Mouse (Mus musculus): ENCODE data around the gene Fn3krp. TPM values are rescaled to one million over a fixed set of nuclear protein-coding genes. Genes with fewer than 3 reads are reported as not detected.

Gene Fn3krp
- polyA plus RNA-seq (2014; fragmentation: Nextera tagmentation; extraction: Ambion mirVana), result 8.6 and 9.2 TPM in 2 replicates

DNA sequence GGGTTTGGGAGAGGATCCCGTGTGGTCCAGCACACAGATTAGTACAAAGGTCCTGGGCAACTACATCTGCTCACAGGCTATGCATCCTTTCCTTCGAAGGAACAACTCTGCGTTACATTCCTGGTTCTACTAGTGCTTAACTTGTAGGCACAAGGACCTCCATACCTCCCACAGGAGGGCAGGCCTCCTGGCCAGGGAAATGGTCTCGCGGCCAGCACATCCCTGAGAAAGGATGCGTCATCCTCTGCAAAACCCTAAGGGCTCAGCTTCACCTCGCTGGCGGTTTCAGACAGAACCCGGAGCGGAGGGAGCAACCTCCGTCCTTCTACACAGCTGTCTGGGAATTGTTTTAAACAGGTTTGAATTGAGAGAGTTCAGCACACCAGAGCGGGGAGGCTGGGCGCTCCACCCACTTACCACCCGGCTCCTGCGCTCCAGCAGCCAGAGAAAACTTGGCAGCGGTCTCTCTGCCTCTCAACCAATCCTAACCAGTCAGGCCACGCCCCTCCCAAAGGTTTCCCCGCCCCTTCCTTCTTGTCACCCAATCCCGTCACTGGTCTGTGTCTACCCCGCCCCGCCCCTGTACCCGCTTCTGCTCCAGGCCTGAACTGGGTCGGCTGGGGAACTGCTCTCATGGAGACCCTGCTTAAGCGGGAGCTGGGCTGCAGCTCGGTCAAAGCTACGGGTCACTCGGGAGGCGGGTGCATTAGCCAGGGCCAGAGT is at the start of gene Fn3krp:
TSS of gene Fn3krp (plus strand) at position 572 of the 723 bp plus-strand sequence.
- Histone ChIP-seq H3K9ac (replicated peaks; ENCODE audit: low read depth, low read length) (peak within 1 kb of the TSS; percentile 60), H3K27ac (ENCODE audit: low read depth, low read length) (0 out of 2 replicates have a peak within 1 kb of the TSS, but pooled peaks have one; percentile 44), H3K9me3 (ENCODE audit: control insufficient read depth, low read length) (no peaks in the 10 kb centered on the region), H3K4me1 (ENCODE audit: control insufficient read depth, insufficient read depth, low read length) (no peaks in the 10 kb centered on the region), H3K4me2 (ENCODE audit: low read depth, low read length) (peak within 1 kb of the TSS; percentile 69), H3K27me3 (ENCODE audit: control insufficient read depth, insufficient read depth, low read length) (no peaks in the 10 kb centered on the region), H3K4me3 (ENCODE audit: low read depth, low read length) (peak within 1 kb of the TSS; percentile 58), H3K36me3 (ENCODE audit: control insufficient read depth, insufficient read depth, low read length) (no peaks in the 10 kb centered on the region)
- ATAC-seq (ENCODE audit: low read depth), result peak; percentile 100
- WGBS, result 1% methylated on average over 28 of the region's 28 CpGs

DNA sequence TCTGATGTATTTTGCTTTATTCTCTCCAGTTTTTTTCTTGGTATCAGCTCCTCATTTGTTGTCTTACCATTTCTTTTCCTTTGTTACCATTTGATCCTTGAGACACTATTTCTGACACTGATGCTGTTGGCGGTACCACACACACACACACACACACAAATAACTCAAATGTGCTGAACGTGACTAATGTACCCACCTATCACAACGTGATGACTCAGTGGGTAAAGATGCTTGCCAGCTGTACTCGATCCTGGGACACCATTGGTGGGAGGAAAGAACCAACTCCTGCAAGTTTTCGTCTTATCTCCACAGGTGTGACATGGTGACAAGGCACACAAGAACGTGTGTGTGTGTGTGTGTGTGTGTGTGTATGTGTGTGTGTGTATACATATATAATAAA is 47.9 kb upstream of the Fn3krp start:
- WGBS, result 73% methylated on average over 6 of the region's 6 CpGs
- Histone ChIP-seq H3K9me3 (ENCODE audit: control insufficient read depth, low read length) (no peaks in the 10 kb centered on the region), H3K27me3 (ENCODE audit: control insufficient read depth, insufficient read depth, low read length) (no peaks in the 10 kb centered on the region), H3K27ac (ENCODE audit: low read depth, low read length) (no peak overlapping the region), H3K4me1 (ENCODE audit: control insufficient read depth, insufficient read depth, low read length) (no peaks in the 10 kb centered on the region), H3K36me3 (ENCODE audit: control insufficient read depth, insufficient read depth, low read length) (no peaks in the 10 kb centered on the region), H3K4me2 (ENCODE audit: low read depth, low read length) (no peak overlapping the region), H3K9ac (replicated peaks; ENCODE audit: low read depth, low read length) (no peak overlapping the region), H3K4me3 (ENCODE audit: low read depth, low read length) (no peak overlapping the region)
- ATAC-seq (ENCODE audit: low read depth), result no peak

DNA sequence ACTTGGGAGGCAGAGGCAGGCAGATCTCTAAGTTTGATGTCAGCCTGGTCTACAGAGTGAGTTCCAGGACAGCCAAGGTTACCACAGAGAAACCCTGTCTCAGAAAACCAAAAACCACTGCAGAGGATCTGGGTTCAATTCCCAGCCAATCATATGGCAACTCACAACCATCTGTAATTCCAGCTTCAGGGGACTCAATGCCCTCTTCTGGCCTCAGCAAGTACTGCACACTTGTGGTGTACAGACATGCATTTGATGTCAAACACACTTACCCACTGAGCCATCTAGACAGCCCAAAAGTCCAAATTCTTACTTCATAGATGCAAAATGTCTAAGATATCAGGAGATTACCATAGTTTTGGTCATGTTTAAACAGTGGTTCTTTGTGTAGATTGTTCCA is 42.6 kb upstream of the Fn3krp start:
- Histone ChIP-seq H3K4me1 (ENCODE audit: control insufficient read depth, insufficient read depth, low read length) (no peaks in the 10 kb centered on the region), H3K4me2 (ENCODE audit: low read depth, low read length) (no peak overlapping the region), H3K27me3 (ENCODE audit: control insufficient read depth, insufficient read depth, low read length) (no peaks in the 10 kb centered on the region), H3K9me3 (ENCODE audit: control insufficient read depth, low read length) (no peaks in the 10 kb centered on the region), H3K27ac (ENCODE audit: low read depth, low read length) (no peak overlapping the region), H3K4me3 (ENCODE audit: low read depth, low read length) (no peak overlapping the region), H3K36me3 (ENCODE audit: control insufficient read depth, insufficient read depth, low read length) (no peaks in the 10 kb centered on the region), H3K9ac (replicated peaks; ENCODE audit: low read depth, low read length) (no peak overlapping the region)
- ATAC-seq (ENCODE audit: low read depth), result no peak

- H3K27ac ChIP-seq (ENCODE audit: low read depth, low read length), result no peak overlapping the region
- no peaks in the 10 kb centered on the region for H3K36me3 ChIP-seq (ENCODE audit: control insufficient read depth, insufficient read depth, low read length)
- H3K9ac ChIP-seq (replicated peaks; ENCODE audit: low read depth, low read length), result no peak overlapping the region
- no peaks in the 10 kb centered on the region for H3K4me1 ChIP-seq (ENCODE audit: control insufficient read depth, insufficient read depth, low read length)
- no peaks in the 10 kb centered on the region for H3K9me3 ChIP-seq (ENCODE audit: control insufficient read depth, low read length)
- H3K4me2 ChIP-seq (ENCODE audit: low read depth, low read length), result no peak overlapping the region
- H3K27me3 ChIP-seq (ENCODE audit: control insufficient read depth, insufficient read depth, low read length), result no peaks in the 10 kb centered on the region
- H3K4me3 ChIP-seq (ENCODE audit: low read depth, low read length), result no peak overlapping the region
- no peak for ATAC-seq (ENCODE audit: low read depth)
- 15% methylated on average over 6 of the region's 6 CpGs for WGBS
Observed at GRCm38 (mm10) chr11:121380294-121380693, 40.9 kb upstream of the Fn3krp start.

DNA sequence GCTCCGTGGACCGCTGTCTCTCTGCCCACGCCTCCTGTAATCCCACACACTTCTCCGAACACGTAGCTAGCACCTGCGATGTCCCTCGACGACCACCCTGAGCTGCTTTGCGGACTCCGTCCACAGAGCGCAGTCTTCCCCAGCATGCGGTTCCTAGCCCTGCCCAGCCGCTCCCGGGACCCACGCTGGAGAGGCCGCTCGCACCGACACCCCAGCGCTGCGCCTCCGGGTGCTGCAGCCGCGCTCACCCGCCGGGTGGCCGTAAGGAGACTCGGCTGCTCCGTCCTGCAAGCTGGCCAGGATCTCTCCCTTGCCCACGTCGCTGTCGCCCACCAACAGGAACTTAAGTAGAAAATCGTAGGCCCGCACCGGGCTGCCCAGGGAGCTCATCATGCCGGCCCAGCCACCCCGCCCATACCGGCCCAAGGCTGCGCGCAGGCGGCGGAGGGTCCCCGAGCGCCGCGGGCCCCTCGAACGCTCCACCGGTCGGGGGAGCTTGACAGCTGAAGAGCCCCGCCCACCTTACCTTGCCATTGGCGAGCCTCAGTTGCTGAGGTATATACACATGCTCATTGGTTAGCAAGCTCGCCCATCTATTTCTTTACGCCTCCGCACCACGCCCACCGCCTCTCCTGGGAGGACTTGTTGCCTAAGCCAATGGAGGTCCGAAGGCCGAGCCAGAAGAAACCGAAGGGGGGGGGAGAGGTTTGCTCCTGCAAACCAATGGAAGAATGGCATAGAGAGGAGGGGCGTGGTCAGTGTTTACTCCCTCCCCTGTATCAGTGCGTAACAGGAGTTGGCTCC is 33.2 kb upstream of the Fn3krp start, which contains the start of gene Rab40b:
TSS of gene Rab40b (minus strand) at position 502 of the 804 bp plus-strand sequence.
- WGBS, result 1% methylated on average over 61 of the region's 61 CpGs
- Histone ChIP-seq H3K9ac (replicated peaks; ENCODE audit: low read depth, low read length) (peak within 1 kb of the TSS; percentile 62), H3K36me3 (ENCODE audit: control insufficient read depth, insufficient read depth, low read length) (no peaks in the 10 kb centered on the region), H3K27ac (ENCODE audit: low read depth, low read length) (no peak within 1 kb of the TSS; the same call in 1 of the 2 replicates), H3K4me1 (ENCODE audit: control insufficient read depth, insufficient read depth, low read length) (0 out of 2 replicates have a peak, but pooled peaks cover 6% of the 10 kb centered on the region), H3K4me2 (ENCODE audit: low read depth, low read length) (peak within 1 kb of the TSS; percentile 73), H3K9me3 (ENCODE audit: control insufficient read depth, low read length) (no peaks in the 10 kb centered on the region), H3K27me3 (ENCODE audit: control insufficient read depth, insufficient read depth, low read length) (no peaks in the 10 kb centered on the region), H3K4me3 (ENCODE audit: low read depth, low read length) (peak within 1 kb of the TSS; percentile 57)
- ATAC-seq (ENCODE audit: low read depth), result peak; percentile 98

DNA sequence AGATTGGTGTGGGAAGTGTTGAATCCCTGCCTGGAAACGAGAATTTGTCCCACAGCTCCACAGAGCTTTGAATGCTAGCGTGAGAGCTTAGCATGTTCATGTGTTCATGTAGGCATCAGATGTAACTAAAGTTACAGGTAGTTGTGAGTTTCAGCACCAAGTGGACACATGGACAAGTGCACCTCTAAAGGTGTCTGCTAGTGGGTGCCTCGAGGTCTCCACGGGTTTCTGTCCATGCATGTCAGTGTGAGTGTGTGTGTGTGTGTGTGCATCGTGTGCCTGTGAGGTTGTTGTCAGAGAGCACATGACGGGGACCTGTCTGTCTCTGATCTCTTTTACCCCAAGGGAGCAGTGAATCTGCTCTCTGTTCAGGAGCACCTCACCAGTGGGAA is 32.7 kb upstream of the Fn3krp start:
- peak overlapping the region; percentile 57; the same call in 1 of the 2 replicates for H3K4me3 ChIP-seq (ENCODE audit: low read depth, low read length)
- no peaks in the 10 kb centered on the region for H3K27me3 ChIP-seq (ENCODE audit: control insufficient read depth, insufficient read depth, low read length)
- 0 out of 2 replicates have a peak, but pooled peaks cover 6% of the 10 kb centered on the region for H3K4me1 ChIP-seq (ENCODE audit: control insufficient read depth, insufficient read depth, low read length)
- no peak for ATAC-seq (ENCODE audit: low read depth)
- H3K9ac ChIP-seq (replicated peaks; ENCODE audit: low read depth, low read length), result no peak overlapping the region
- H3K36me3 ChIP-seq (ENCODE audit: control insufficient read depth, insufficient read depth, low read length), result no peaks in the 10 kb centered on the region
- WGBS, result 5% methylated on average over 6 of the region's 6 CpGs
- H3K4me2 ChIP-seq (ENCODE audit: low read depth, low read length), result peak overlapping the region; percentile 73
- H3K27ac ChIP-seq (ENCODE audit: low read depth, low read length), result no peak overlapping the region
- H3K9me3 ChIP-seq (ENCODE audit: control insufficient read depth, low read length), result no peaks in the 10 kb centered on the region

- Histone ChIP-seq H3K27me3 (ENCODE audit: control insufficient read depth, insufficient read depth, low read length) (no peaks in the 10 kb centered on the region), H3K4me3 (ENCODE audit: low read depth, low read length) (no peak overlapping the region), H3K9me3 (ENCODE audit: control insufficient read depth, low read length) (no peaks in the 10 kb centered on the region), H3K27ac (ENCODE audit: low read depth, low read length) (no peak overlapping the region), H3K9ac (replicated peaks; ENCODE audit: low read depth, low read length) (no peak overlapping the region), H3K4me2 (ENCODE audit: low read depth, low read length) (no peak overlapping the region), H3K4me1 (ENCODE audit: control insufficient read depth, insufficient read depth, low read length) (0 out of 2 replicates have a peak, but pooled peaks cover 6% of the 10 kb centered on the region), H3K36me3 (ENCODE audit: control insufficient read depth, insufficient read depth, low read length) (no peaks in the 10 kb centered on the region)
- WGBS, result 79% methylated on average over 3 of the region's 3 CpGs
- ATAC-seq (ENCODE audit: low read depth), result no peak
Observed at GRCm38 (mm10) chr11:121390793-121391192, 30.4 kb upstream of the Fn3krp start.

DNA sequence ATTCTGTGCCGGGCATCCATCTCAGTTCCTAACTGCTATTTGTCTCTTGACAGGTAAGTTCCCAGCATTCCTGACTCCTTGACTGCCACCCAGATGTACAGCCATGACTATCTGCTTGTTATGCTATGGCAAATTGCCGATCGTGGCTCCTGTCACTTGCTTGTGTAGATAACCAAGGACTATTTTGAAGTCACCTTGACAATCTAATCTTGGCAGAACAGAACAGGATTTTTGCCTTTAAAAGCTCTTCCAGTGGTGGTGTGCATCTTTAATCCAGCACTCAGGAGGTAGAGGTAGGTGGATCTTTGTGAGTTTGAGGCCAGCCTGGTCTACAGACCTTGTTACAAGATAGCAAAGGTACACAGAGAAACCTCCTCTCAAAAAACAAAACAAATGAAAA is 28.8 kb upstream of the Fn3krp start:
- ATAC-seq (ENCODE audit: low read depth), result no peak
- Histone ChIP-seq H3K9me3 (ENCODE audit: control insufficient read depth, low read length) (no peaks in the 10 kb centered on the region), H3K36me3 (ENCODE audit: control insufficient read depth, insufficient read depth, low read length) (no peaks in the 10 kb centered on the region), H3K4me2 (ENCODE audit: low read depth, low read length) (no peak overlapping the region), H3K27ac (ENCODE audit: low read depth, low read length) (no peak overlapping the region), H3K4me3 (ENCODE audit: low read depth, low read length) (no peak overlapping the region), H3K4me1 (ENCODE audit: control insufficient read depth, insufficient read depth, low read length) (0 out of 2 replicates have a peak, but pooled peaks cover 3% of the 10 kb centered on the region), H3K27me3 (ENCODE audit: control insufficient read depth, insufficient read depth, low read length) (no peaks in the 10 kb centered on the region), H3K9ac (replicated peaks; ENCODE audit: low read depth, low read length) (no peak overlapping the region)
- 94% methylated on average over 3 of the region's 3 CpGs for WGBS
